Mouse (Mus musculus) cerebellum, postnatal 4 days (tissue): ENCODE results near the gene Zfp74.
A peak's percentile ranks its signal among the peaks of the same experiment; 100 is the strongest.
"Not testable (repeated sequence)": the region's sequence is repeated elsewhere in the genome, so short reads cannot be mapped to it uniquely, and the experiment has no call there.

Experiments
- DNase-seq, 2 experiments: peaks; one replicate each; pipeline ENCODE4 v3.0.0; 2022; ENCODE audit warnings: low spot score in 2 of 2, mixed read lengths in 1 of 2

Gene Zfp74

GRCm38 (mm10) chr7:29953513-29954401, at the start of gene Zfp74:
Zfp74 (minus strand) TSS chr7:29954089.
- peak; percentile 44 to 64 for DNase-seq

GRCm38 (mm10) chr7:30000601-30001000, 46.7 kb upstream of the Zfp74 start:
- DNase-seq, result no peak

GRCm38 (mm10) chr7:29995134-29995533, 41.2 kb upstream of the Zfp74 start:
- no peak for DNase-seq

- DNase-seq, result no peak
Observed at GRCm38 (mm10) chr7:29993340-29993739, 39.5 kb upstream of the Zfp74 start.

GRCm38 (mm10) chr7:29992698-29993097, 38.8 kb upstream of the Zfp74 start:
- no peak for DNase-seq

- no peak for DNase-seq
Observed at GRCm38 (mm10) chr7:29989031-29989430, 35.1 kb upstream of the Zfp74 start.

GRCm38 (mm10) chr7:29987551-29987950, 33.7 kb upstream of the Zfp74 start:
- no peak for DNase-seq

GRCm38 (mm10) chr7:29986101-29986500, 32.2 kb upstream of the Zfp74 start:
- DNase-seq, result no peak

GRCm38 (mm10) chr7:29983690-29984380, 29.9 kb upstream of the Zfp74 start, which contains the start of gene Zfp568:
Zfp568 (plus strand) TSS chr7:29983955.
- peak; percentile 85 to 93 for DNase-seq

GRCm38 (mm10) chr7:29983340-29983689, 29.4 kb upstream of the Zfp74 start:
- no peak for DNase-seq

GRCm38 (mm10) chr7:29982931-29983330, 29.0 kb upstream of the Zfp74 start:
- DNase-seq, result peak in 1 of 2 experiments; percentile 4

- no peak for DNase-seq
Observed at GRCm38 (mm10) chr7:29982341-29982740, 28.5 kb upstream of the Zfp74 start.

- no peak for DNase-seq
Observed at GRCm38 (mm10) chr7:29981860-29982259, 28.0 kb upstream of the Zfp74 start.

GRCm38 (mm10) chr7:29981455-29981854, 27.6 kb upstream of the Zfp74 start:
- DNase-seq, result no peak

- DNase-seq, result no peak
Observed at GRCm38 (mm10) chr7:29980761-29981160, 26.9 kb upstream of the Zfp74 start.

GRCm38 (mm10) chr7:29970686-29971085, 16.8 kb upstream of the Zfp74 start:
- no peak for DNase-seq

GRCm38 (mm10) chr7:29965115-29965810, 11.4 kb upstream of the Zfp74 start:
- DNase-seq, result not testable (repeated sequence)

- DNase-seq, result no peak
Observed at GRCm38 (mm10) chr7:29959004-29959403, 5.1 kb upstream of the Zfp74 start.

- DNase-seq, result no peak
Observed at GRCm38 (mm10) chr7:29958125-29958724, 4.3 kb upstream of the Zfp74 start.

GRCm38 (mm10) chr7:29956257-29956656, 2.4 kb upstream of the Zfp74 start:
- DNase-seq, result no peak

GRCm38 (mm10) chr7:29954731-29955130, 842 bp upstream of the Zfp74 start:
- peak in 1 of 2 experiments; percentile 32 for DNase-seq

- DNase-seq, result no peak
Observed at GRCm38 (mm10) chr7:29953086-29953485, 803 bp downstream of the Zfp74 start.
